Mouse (Mus musculus) small intestine, adult 2 months (tissue): ENCODE measurements at regions not wholly inside any gene's neighbourhood (a gene's known extent, or its start where the extent isn't known, plus 50 kb on each side); places are given as distances from the start of the nearest gene placed in this dataset.

Experiments
- CTCF ChIP-seq: fragments of 200-500 bp; IDR thresholded peaks from 2 replicates; pipeline ENCODE4 v1.5.1; 2012; ENCODE audit warnings: low read depth, mild to moderate bottlenecking, control low read depth, inconsistent platforms, low read length, moderate library complexity, mixed read lengths; ENCODE audit not compliant: insufficient replicate concordance, insufficient read length; ENCODE audit errors: extremely low read depth
- POLR2A ChIP-seq: fragments of 200-500 bp; IDR thresholded peaks from 2 replicates; pipeline ENCODE4 v1.6.1; 2012; ENCODE audit warnings: low read depth, mild to moderate bottlenecking, control low read depth, inconsistent platforms, low read length, moderate library complexity

DNA sequence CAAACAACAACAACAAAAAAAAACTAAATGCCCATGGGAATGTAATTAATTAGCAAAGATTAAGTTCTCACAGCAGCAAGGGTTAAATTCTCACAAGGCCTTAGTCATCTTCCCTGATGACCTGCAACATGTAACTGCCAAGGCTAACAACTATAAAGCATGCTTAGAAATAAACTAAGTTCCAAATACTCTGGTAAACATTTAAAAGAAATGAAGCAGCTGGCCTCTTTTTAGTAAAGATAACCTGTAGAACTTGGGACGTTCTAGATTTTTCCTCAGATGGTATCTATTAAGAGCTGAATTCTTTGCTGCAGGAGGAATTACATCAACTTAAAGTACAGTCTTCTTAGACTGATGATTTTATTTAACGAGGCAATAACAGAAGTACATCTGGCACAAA lies 433.1 kb upstream of the Acvr2a start:
- TF ChIP-seq POLR2A (no peak), CTCF (no peak)
